Mouse (Mus musculus) liver, embryonic 14.5 days (tissue): ENCODE results near the gene Crlf1.

Experiments
- CTCF ChIP-seq: IDR thresholded peaks from 2 replicates; pipeline ENCODE4 v1.5.1; 2016; ENCODE audit warnings: antibody characterized with exemption, low read depth, control low read depth
- EP300 ChIP-seq: IDR thresholded peaks from 2 replicates; pipeline ENCODE4 v1.6.1; 2016; ENCODE audit warnings: antibody characterized with exemption, low read depth

GRCm38 (mm10) chr8:70504291-70504716 lies 11.3 kb downstream of the Crlf1 start:
- TF ChIP-seq CTCF (no peak), EP300 (no peak)
